Mouse (Mus musculus): ENCODE measurements at regions not wholly inside any gene's neighbourhood (a gene's known extent, or its start where the extent isn't known, plus 50 kb on each side); places are given as distances from the start of the nearest gene placed in this dataset.
A peak's percentile ranks its signal among the peaks of the same experiment; 100 is the strongest.

DNA sequence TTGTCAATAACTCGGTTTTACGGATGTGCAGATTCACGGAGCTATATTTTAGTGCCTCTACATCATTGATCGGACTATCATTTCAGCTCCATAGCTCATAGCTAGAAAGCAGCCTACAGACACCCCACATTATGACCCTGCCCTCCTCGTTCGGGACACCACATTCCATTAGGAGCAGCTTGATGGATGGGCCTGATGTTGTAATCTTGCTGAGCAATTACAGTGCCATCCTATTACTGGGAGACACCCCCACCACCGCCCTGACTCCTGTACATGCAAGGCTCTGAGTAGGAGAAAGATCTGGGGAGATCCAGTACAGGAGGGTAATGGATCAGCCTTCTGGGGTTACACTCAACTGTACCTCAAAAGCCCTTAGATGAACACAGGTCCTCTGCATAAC, 120.2 kb downstream of the 2410131K14Rik start:
- Histone ChIP-seq H3K4me2 (no peak overlapping the region), H3K9me3 (replicated peaks) (no peaks in the 10 kb centered on the region), H3K36me3 (no peaks in the 10 kb centered on the region), H3K27ac (no peak overlapping the region), H3K9ac (no peak overlapping the region), H3K27me3 (peaks cover 8% of the 10 kb centered on the region; the same call in 1 of the 2 replicates), H3K4me1 (replicated peaks) (peaks cover 15% of the 10 kb centered on the region), H3K4me3 (no peak overlapping the region)
- ATAC-seq (replicated peaks; ENCODE audit: insufficient number of reproducible peaks, insufficient read depth, low FRiP score, low read depth) = no peak
- 76% methylated on average over 7 of the region's 7 CpGs for WGBS

DNA sequence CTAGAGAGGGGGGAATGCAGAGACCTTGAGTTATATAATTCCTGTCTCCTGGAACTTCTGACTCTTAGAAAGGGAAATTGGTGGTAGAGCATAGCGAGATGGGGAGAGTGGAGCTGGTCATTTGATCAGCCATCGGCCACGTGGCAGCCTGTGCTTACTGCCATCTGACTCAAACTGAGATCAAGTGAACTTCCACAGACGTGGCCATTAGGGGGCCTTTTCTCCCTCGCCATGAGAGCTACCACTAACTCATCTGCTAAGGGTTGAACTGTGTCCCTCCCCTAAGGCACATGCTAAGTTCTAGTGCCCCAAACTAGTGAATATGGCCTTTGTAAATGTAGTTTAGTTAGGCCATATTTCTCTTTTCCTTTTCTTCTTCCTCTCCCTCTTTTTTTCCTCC, 120.6 kb downstream of the 2410131K14Rik start:
- H3K9ac ChIP-seq = no peak overlapping the region
- 47% methylated on average over 5 of the region's 5 CpGs for WGBS
- no peaks in the 10 kb centered on the region for H3K36me3 ChIP-seq
- H3K27me3 ChIP-seq = peaks cover 4% of the 10 kb centered on the region; the same call in 1 of the 2 replicates
- H3K4me1 ChIP-seq (replicated peaks) = peaks cover 10% of the 10 kb centered on the region
- no peak for ATAC-seq (replicated peaks; ENCODE audit: insufficient number of reproducible peaks, insufficient read depth, low FRiP score, low read depth)
- H3K27ac ChIP-seq = no peak overlapping the region
- H3K4me3 ChIP-seq = no peak overlapping the region
- H3K9me3 ChIP-seq (replicated peaks) = no peaks in the 10 kb centered on the region
- H3K4me2 ChIP-seq = no peak overlapping the region

DNA sequence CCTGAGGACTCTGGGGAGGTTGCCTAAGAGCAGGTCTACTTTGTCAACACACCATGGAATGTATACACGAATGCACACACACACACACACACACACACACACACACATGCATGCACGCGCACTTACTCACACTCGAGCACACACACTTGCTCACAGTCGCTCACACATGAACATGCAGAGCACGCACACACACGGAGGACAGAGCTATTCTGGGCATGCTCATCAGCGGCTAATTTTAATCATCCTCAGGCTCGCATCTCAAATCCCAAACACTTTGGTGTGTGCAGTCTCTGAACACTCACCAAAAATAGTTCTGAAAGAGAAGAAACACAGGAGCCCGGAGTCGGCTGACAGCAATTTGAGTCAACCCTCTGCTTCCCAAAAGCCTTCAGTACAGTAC, 122.0 kb downstream of the 2410131K14Rik start:
- peak; percentile 75 for ATAC-seq (replicated peaks; ENCODE audit: insufficient number of reproducible peaks, insufficient read depth, low FRiP score, low read depth)
- no peaks in the 10 kb centered on the region for H3K27me3 ChIP-seq
- peaks cover 8% of the 10 kb centered on the region for H3K4me1 ChIP-seq (replicated peaks)
- 53% methylated on average over 11 of the region's 11 CpGs for WGBS
- H3K9ac ChIP-seq = no peak overlapping the region
- H3K36me3 ChIP-seq = no peaks in the 10 kb centered on the region
- 0 out of 2 replicates have a peak overlapping the region, but pooled peaks have one; percentile 0 for H3K4me2 ChIP-seq
- H3K27ac ChIP-seq = peak overlapping the region; percentile 74
- H3K9me3 ChIP-seq (replicated peaks) = no peaks in the 10 kb centered on the region
- no peak overlapping the region for H3K4me3 ChIP-seq

DNA sequence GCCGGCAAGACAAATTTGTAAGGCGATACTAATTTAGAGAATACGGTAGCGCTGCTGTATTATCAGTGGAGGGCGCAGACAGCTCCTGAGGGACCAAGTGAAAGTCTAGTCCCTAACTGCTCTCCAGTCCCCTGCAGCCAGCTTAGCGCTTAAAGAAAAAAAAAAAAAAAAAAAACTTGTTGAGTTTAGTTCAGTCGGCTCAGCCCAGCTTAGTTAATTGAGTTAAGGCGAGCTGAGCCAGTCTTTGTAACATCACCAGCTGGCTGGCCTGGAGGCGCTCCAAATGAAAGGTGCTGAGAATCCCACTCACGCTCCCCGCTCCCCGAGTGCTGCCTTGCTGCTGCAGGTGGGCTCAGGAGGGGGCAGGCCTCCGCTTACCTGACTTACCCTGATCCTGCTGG, 128.6 kb downstream of the 2410131K14Rik start:
- H3K4me3 ChIP-seq = peak overlapping the region; percentile 18
- H3K9ac ChIP-seq = no peak overlapping the region
- no peaks in the 10 kb centered on the region for H3K9me3 ChIP-seq (replicated peaks)
- 10% methylated on average over 13 of the region's 13 CpGs for WGBS
- no peaks in the 10 kb centered on the region for H3K36me3 ChIP-seq
- no peaks in the 10 kb centered on the region for H3K27me3 ChIP-seq
- H3K4me1 ChIP-seq (replicated peaks) = peaks cover 21% of the 10 kb centered on the region
- ATAC-seq (replicated peaks; ENCODE audit: insufficient number of reproducible peaks, insufficient read depth, low FRiP score, low read depth) = no peak
- peak overlapping the region; percentile 56 for H3K4me2 ChIP-seq
- 0 out of 2 replicates have a peak overlapping the region, but pooled peaks have one; percentile 21 for H3K27ac ChIP-seq

DNA sequence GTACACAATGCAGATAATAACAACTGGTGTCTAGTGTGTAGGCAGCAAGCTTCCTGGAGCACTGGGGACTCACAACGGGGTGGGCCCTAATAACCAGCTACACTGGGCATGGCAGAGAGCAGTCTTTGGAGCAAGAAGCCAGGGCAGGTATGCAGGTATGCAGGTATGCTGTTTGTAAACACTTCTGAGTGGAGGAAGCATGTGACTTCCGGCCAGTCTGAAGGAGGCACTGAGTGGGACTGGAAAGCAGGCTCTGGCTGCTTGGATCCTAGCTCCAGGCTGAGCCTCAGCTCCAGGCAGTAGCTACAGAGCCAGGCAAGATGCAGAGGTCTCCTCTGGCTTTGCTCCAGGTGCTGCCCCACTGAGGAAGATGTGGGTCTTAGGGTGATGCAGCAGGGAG, 129.9 kb downstream of the 2410131K14Rik start:
- Histone ChIP-seq H3K4me1 (replicated peaks) (peaks cover 30% of the 10 kb centered on the region), H3K27ac (no peak overlapping the region), H3K27me3 (no peaks in the 10 kb centered on the region), H3K4me2 (no peak overlapping the region), H3K9me3 (replicated peaks) (no peaks in the 10 kb centered on the region), H3K36me3 (no peaks in the 10 kb centered on the region), H3K9ac (no peak overlapping the region), H3K4me3 (no peak overlapping the region)
- WGBS = 49% methylated on average over 2 of the region's 2 CpGs
- ATAC-seq (replicated peaks; ENCODE audit: insufficient number of reproducible peaks, insufficient read depth, low FRiP score, low read depth) = no peak

DNA sequence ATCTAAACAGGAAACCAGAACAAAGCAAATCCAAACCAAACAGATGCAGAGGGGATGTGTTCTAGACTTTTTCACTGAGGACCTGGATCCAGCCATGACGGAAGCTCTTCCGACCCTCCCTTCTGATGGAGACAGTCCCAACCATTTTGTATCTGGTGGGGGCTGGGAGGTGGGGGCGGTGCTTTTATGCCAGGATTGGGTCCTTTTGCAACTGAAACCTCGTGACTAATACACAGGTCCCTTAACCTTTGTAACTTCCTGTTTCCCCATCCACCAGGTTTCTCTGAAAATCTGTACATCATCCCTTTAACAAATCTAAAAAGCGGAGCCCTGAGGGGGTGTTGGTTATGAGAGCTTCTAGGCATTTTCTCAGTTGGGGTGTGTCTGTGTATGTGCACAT, 130.9 kb downstream of the 2410131K14Rik start:
- H3K4me2 ChIP-seq = no peak overlapping the region
- H3K4me3 ChIP-seq = no peak overlapping the region
- 79% methylated on average over 5 of the region's 5 CpGs for WGBS
- H3K27me3 ChIP-seq = no peaks in the 10 kb centered on the region
- no peak for ATAC-seq (replicated peaks; ENCODE audit: insufficient number of reproducible peaks, insufficient read depth, low FRiP score, low read depth)
- H3K9me3 ChIP-seq (replicated peaks) = no peaks in the 10 kb centered on the region
- H3K36me3 ChIP-seq = no peaks in the 10 kb centered on the region
- H3K4me1 ChIP-seq (replicated peaks) = peaks cover 39% of the 10 kb centered on the region
- H3K9ac ChIP-seq = no peak overlapping the region
- no peak overlapping the region for H3K27ac ChIP-seq

DNA sequence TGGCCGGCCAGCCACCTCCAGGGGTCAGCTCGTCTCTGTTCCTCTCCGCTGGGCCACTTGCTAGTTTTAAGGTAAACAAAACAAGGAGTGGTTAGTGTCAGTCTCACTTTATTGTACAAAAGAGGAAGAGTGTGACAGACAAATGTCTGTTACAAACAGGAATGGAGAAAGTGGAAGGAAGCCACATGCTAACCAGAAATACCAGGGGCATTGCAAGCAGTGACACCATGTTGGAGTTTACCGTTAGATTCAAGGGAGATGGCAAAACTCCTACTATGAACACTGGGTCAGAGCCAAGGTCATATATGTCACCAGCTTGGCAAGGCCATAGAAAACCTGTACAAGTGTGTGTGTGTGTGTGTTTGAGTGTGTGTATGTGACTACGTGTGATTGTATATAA, 131.5 kb downstream of the 2410131K14Rik start:
- ATAC-seq (replicated peaks; ENCODE audit: insufficient number of reproducible peaks, insufficient read depth, low FRiP score, low read depth) = no peak
- no peaks in the 10 kb centered on the region for H3K36me3 ChIP-seq
- H3K27ac ChIP-seq = no peak overlapping the region
- no peak overlapping the region for H3K9ac ChIP-seq
- no peak overlapping the region for H3K4me3 ChIP-seq
- 66% methylated on average over 5 of the region's 5 CpGs for WGBS
- H3K4me1 ChIP-seq (replicated peaks) = peaks cover 44% of the 10 kb centered on the region
- no peaks in the 10 kb centered on the region for H3K9me3 ChIP-seq (replicated peaks)
- H3K27me3 ChIP-seq = no peaks in the 10 kb centered on the region
- no peak overlapping the region for H3K4me2 ChIP-seq

DNA sequence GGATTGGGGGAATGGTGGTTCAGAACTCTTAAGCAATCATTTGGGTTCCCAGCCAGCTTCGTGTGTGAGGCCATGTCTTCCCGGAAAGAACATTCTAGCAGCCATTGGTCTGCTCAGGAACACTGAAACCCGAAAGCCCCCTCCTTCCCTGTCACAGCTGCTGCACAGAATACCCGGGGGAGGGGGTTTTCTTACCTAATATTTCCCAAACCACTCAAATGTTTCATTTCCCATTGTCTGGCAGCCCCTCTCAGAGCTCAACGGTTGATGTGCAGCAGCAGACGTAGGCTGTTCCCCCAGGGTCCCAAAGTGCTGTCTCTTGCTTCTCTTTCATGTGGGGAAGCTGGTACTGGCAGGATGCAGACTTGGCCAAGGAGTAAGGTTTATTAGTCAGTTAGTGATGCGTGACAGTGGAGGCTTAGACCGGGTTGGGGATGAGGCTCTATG, 132.4 kb downstream of the 2410131K14Rik start:
- Histone ChIP-seq H3K27me3 (no peaks in the 10 kb centered on the region), H3K27ac (no peak overlapping the region), H3K9ac (no peak overlapping the region), H3K4me3 (no peak overlapping the region), H3K36me3 (no peaks in the 10 kb centered on the region), H3K4me2 (no peak overlapping the region), H3K4me1 (replicated peaks) (peaks cover 45% of the 10 kb centered on the region), H3K9me3 (replicated peaks) (no peaks in the 10 kb centered on the region)
- ATAC-seq (replicated peaks; ENCODE audit: insufficient number of reproducible peaks, insufficient read depth, low FRiP score, low read depth) = no peak
- 69% methylated on average over 8 of the region's 8 CpGs for WGBS

DNA sequence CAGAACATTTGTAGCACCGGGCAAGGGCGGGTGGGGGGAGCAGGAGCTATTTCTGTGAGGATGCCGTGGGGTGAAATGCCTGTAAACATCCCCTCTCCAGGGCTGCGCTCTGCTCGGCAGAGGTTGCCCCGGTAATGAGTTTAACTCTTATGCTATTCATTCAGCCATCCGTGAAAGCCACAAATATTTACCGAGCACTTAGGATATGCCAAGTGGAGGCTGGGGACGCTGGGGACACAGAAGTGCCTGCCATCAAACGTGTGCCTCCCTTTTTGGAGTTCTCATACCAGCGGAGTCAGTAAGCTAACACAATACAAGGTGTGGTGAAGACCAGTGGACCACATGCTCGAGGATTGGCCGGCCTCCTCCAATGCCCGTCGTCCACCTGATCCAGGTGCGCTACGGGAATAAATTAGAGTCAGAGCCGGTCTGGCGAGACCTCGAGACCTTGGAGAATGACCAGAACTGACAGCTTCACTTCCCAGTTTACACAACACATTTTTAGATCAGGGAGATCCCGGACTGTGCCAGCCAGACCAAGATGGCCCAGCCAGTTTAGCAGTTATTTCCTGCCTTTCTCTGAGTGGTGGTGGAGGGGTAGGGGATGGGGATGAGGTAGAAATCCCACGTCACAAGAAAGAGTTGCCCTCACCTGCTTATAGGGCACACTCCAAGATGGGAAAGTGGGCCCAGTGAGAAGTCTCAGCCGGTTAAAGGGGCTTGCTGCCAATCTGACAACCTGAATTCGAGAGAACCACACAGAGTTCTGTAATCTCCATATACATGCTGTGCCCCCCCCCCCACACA, 134.4 kb downstream of the 2410131K14Rik start:
- Histone ChIP-seq H3K27ac (no peak overlapping the region), H3K27me3 (no peaks in the 10 kb centered on the region; the same call in 1 of the 2 replicates), H3K4me1 (replicated peaks) (peaks cover 30% of the 10 kb centered on the region), H3K9me3 (replicated peaks) (no peaks in the 10 kb centered on the region), H3K4me2 (peak overlapping the region; percentile 86; the same call in 1 of the 2 replicates), H3K4me3 (no peak overlapping the region), H3K9ac (no peak overlapping the region), H3K36me3 (no peaks in the 10 kb centered on the region)
- WGBS = 51% methylated on average over 24 of the region's 24 CpGs
- no peak for ATAC-seq (replicated peaks; ENCODE audit: insufficient number of reproducible peaks, insufficient read depth, low FRiP score, low read depth)

DNA sequence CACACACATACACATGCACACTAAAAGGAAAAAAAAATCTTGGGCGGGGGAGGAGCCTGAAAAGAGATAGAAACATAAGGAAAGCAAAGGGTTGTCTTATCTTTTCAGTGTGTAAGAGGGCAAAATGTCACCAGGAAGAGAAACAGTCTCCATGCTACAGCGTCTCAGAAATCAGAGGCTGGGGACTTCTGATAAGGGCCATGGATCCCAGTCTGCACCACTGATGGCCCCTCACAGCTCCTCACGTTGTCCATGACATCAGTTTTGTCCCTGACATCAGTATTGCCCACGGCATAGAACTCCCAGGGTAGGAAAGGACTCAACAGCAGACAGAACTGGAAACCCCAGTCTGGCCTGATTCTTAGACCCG, 135.0 kb downstream of the 2410131K14Rik start:
- H3K4me3 ChIP-seq = peak overlapping the region; percentile 49
- peak overlapping the region; percentile 86 for H3K4me2 ChIP-seq
- H3K27ac ChIP-seq = peak overlapping the region; percentile 75
- H3K9ac ChIP-seq = no peak overlapping the region
- ATAC-seq (replicated peaks; ENCODE audit: insufficient number of reproducible peaks, insufficient read depth, low FRiP score, low read depth) = no peak
- H3K9me3 ChIP-seq (replicated peaks) = no peaks in the 10 kb centered on the region
- no peaks in the 10 kb centered on the region for H3K36me3 ChIP-seq
- H3K27me3 ChIP-seq = no peaks in the 10 kb centered on the region; the same call in 1 of the 2 replicates
- peaks cover 28% of the 10 kb centered on the region for H3K4me1 ChIP-seq (replicated peaks)
- 13% methylated on average over 5 of the region's 5 CpGs for WGBS

DNA sequence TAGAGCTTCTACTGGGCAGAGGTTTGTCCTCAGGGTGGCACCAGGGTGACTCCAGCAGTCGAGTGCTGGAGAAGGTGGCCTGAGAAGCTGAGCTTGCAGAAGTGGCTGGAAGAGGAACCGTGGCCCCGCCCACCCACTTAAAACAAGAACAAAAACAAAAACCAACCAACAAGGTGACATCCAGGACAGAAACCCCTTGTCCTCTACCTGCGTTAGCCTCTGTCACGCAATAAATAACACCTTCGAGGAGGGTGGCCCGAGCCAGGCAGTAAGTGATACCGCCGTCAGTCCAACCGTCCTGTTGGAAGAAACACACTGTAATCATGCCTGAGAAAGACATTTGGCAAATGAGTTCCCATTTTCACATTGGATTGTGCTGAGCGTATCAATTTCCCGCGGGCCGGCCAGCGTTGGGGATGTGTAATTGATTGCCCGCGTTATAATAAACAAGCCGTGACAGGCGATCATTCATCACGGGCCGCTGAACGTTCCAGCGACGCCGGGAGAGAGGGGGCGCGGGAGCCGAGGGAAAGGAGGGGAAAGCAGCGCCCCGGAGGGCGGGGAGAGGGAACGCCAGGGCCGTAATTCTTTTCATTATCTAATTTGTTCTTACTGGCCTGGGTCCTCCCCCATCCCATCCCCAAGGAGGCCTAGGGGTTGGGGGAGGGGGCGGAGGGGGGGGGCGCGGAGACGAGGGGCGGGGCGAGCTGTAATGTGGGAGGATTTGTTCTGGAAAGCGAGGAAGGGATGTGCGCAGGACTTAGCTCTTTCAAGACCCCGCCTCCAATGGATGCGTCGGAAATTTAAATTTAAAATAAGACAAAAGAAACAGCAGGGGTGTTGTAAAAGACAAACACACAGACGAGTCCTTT, 135.6 kb downstream of the 2410131K14Rik start:
- H3K27ac ChIP-seq = peak overlapping the region; percentile 75
- peak overlapping the region; percentile 49 for H3K4me3 ChIP-seq
- H3K9ac ChIP-seq = peak overlapping the region; percentile 32
- no peaks in the 10 kb centered on the region; the same call in 1 of the 2 replicates for H3K27me3 ChIP-seq
- H3K4me1 ChIP-seq (replicated peaks) = peaks cover 28% of the 10 kb centered on the region
- under 1% methylated on average over 43 of the region's 45 CpGs for WGBS
- peak; percentile 54 for ATAC-seq (replicated peaks; ENCODE audit: insufficient number of reproducible peaks, insufficient read depth, low FRiP score, low read depth)
- H3K9me3 ChIP-seq (replicated peaks) = no peaks in the 10 kb centered on the region
- no peaks in the 10 kb centered on the region for H3K36me3 ChIP-seq
- H3K4me2 ChIP-seq = peak overlapping the region; percentile 86

All from heart, embryonic 15.5 days (tissue).